Mouse (Mus musculus) gastrocnemius, adult 2 months (tissue): ENCODE results near the gene Ssbp3. TPM values are rescaled to one million over a fixed set of nuclear protein-coding genes. Genes with fewer than 3 reads are reported as not detected.
A peak's percentile ranks its signal among the peaks of the same experiment; 100 is the strongest.

ENCODE experiments used
- DNase-seq: peaks from one replicate; pipeline ENCODE4 v3.0.0; 2022
- H3K27ac ChIP-seq: fragments of 200-600 bp; 2 replicates; pipeline ENCODE4 v1.8.1; 2022; ENCODE audit warnings: mild to moderate bottlenecking
- H3K4me3 ChIP-seq: fragments of 200-600 bp; 2 replicates; pipeline ENCODE4 v1.8.1; 2022; ENCODE audit warnings: mild to moderate bottlenecking, moderate library complexity
- CTCF ChIP-seq: fragments of 200-600 bp; IDR thresholded peaks from 2 replicates; pipeline ENCODE4 v1.8.1; 2022; ENCODE audit warnings: antibody characterized with exemption, mild to moderate bottlenecking, moderate library complexity
- intact Hi-C: fragments of 180-260 bp; cut with DNase I; formaldehyde crosslinking; loops from one replicate; pipeline ENCODE4 v1.15.1; 2025
- total RNA-seq, 2 experiments: library from RNA; stranded (reverse); gene quantifications; 2 replicates each; pipeline ENCODE4 v1.2.3; 2021

Ssbp3 gene
- total RNA-seq, 2 experiments from 2014 or later, result 23.7 to 30.0 TPM

GRCm38 (mm10) chr4:107013119-107013816 is 102.8 kb downstream of the Ssbp3 start:
- DNase-seq, result peak; percentile 70
- H3K4me3 ChIP-seq, result no peak overlapping the region
- peak overlapping the region; percentile 90 for H3K27ac ChIP-seq
- intact Hi-C loops, result no loop called here
- no peak for TF ChIP-seq CTCF

GRCm38 (mm10) chr4:107013817-107014260 is 103.3 kb downstream of the Ssbp3 start:
- no peak overlapping the region for H3K4me3 ChIP-seq
- intact Hi-C loops, result no loop called here
- peak overlapping the region; percentile 90 for H3K27ac ChIP-seq

GRCm38 (mm10) chr4:107015971-107016511 is 105.5 kb downstream of the Ssbp3 start:
- H3K27ac ChIP-seq, result peak overlapping the region; percentile 46
- DNase-seq, result no peak

More at GRCm38 (mm10) chr4:107013817-107014260, 103.3 kb downstream of the Ssbp3 start:
- DNase-seq, result no peak
- no peak for TF ChIP-seq CTCF

GRCm38 (mm10) chr4:107017257-107017656 is 106.8 kb downstream of the Ssbp3 start:
- intact Hi-C loops, result loop anchor here (5.0 kb wide), 1 partner anchor 35 kb away; no protein-coding TSS in a partner anchor
- no peak for DNase-seq
- no peak overlapping the region for H3K27ac ChIP-seq
- H3K4me3 ChIP-seq, result no peak overlapping the region
- no peak for TF ChIP-seq CTCF

More at GRCm38 (mm10) chr4:107015971-107016511, 105.5 kb downstream of the Ssbp3 start:
- H3K4me3 ChIP-seq, result no peak overlapping the region
- intact Hi-C loops, result loop anchor here (5.0 kb wide), 1 partner anchor 36 kb away; no protein-coding TSS in a partner anchor
- TF ChIP-seq CTCF, result no peak

GRCm38 (mm10) chr4:107018521-107018920 is 108.0 kb downstream of the Ssbp3 start:
- TF ChIP-seq CTCF, result no peak
- intact Hi-C loops, result loop anchor here (5.0 kb wide), 1 partner anchor 34 kb away; no protein-coding TSS in a partner anchor
- Histone ChIP-seq H3K27ac (peak overlapping the region; percentile 71), H3K4me3 (no peak overlapping the region)
- peak; percentile 66 for DNase-seq

- H3K4me3 ChIP-seq, result no peak overlapping the region
- peak; percentile 73 for DNase-seq
- intact Hi-C loops, result loop anchor here (5.0 kb wide), 1 partner anchor 33 kb away; no protein-coding TSS in a partner anchor
- peak overlapping the region; percentile 71 for H3K27ac ChIP-seq
- TF ChIP-seq CTCF, result no peak
These were observed 108.5 kb downstream of the Ssbp3 start for GRCm38 (mm10) chr4:107019027-107019426.

GRCm38 (mm10) chr4:107020287-107021000 is 109.9 kb downstream of the Ssbp3 start:
- intact Hi-C loops, result no loop called here
- Histone ChIP-seq H3K4me3 (no peak overlapping the region), H3K27ac (no peak overlapping the region)
- no peak for DNase-seq
- TF ChIP-seq CTCF, result no peak

GRCm38 (mm10) chr4:107021464-107021863 is 111.0 kb downstream of the Ssbp3 start:
- Histone ChIP-seq H3K4me3 (no peak overlapping the region), H3K27ac (no peak overlapping the region)
- intact Hi-C loops, result no loop called here
- TF ChIP-seq CTCF, result no peak
- DNase-seq, result no peak

GRCm38 (mm10) chr4:107024899-107025298 is 114.4 kb downstream of the Ssbp3 start:
- H3K27ac ChIP-seq, result no peak overlapping the region
- intact Hi-C loops, result no loop called here
- DNase-seq, result no peak
- no peak for TF ChIP-seq CTCF
- no peak overlapping the region for H3K4me3 ChIP-seq

GRCm38 (mm10) chr4:107025369-107025768 is 114.9 kb downstream of the Ssbp3 start:
- intact Hi-C loops, result no loop called here
- DNase-seq, result no peak
- TF ChIP-seq CTCF, result no peak
- Histone ChIP-seq H3K4me3 (no peak overlapping the region), H3K27ac (no peak overlapping the region)

- H3K27ac ChIP-seq, result no peak overlapping the region
- H3K4me3 ChIP-seq, result no peak overlapping the region
- no peak for DNase-seq
- intact Hi-C loops, result no loop called here
- TF ChIP-seq CTCF, result no peak
These were observed 116.0 kb downstream of the Ssbp3 start for GRCm38 (mm10) chr4:107026451-107026850.

- no peak overlapping the region for H3K4me3 ChIP-seq
- intact Hi-C loops, result no loop called here
- no peak for TF ChIP-seq CTCF
- no peak for DNase-seq
- H3K27ac ChIP-seq, result no peak overlapping the region
These were observed 125.2 kb downstream of the Ssbp3 start for GRCm38 (mm10) chr4:107035689-107036088.

GRCm38 (mm10) chr4:107036985-107037384 is 126.5 kb downstream of the Ssbp3 start:
- no peak for DNase-seq
- intact Hi-C loops, result no loop called here
- TF ChIP-seq CTCF, result no peak
- H3K27ac ChIP-seq, result no peak overlapping the region
- H3K4me3 ChIP-seq, result no peak overlapping the region
